12 mouse cellular contexts compared by ENCODE assay signal in the genomic region with DNA sequence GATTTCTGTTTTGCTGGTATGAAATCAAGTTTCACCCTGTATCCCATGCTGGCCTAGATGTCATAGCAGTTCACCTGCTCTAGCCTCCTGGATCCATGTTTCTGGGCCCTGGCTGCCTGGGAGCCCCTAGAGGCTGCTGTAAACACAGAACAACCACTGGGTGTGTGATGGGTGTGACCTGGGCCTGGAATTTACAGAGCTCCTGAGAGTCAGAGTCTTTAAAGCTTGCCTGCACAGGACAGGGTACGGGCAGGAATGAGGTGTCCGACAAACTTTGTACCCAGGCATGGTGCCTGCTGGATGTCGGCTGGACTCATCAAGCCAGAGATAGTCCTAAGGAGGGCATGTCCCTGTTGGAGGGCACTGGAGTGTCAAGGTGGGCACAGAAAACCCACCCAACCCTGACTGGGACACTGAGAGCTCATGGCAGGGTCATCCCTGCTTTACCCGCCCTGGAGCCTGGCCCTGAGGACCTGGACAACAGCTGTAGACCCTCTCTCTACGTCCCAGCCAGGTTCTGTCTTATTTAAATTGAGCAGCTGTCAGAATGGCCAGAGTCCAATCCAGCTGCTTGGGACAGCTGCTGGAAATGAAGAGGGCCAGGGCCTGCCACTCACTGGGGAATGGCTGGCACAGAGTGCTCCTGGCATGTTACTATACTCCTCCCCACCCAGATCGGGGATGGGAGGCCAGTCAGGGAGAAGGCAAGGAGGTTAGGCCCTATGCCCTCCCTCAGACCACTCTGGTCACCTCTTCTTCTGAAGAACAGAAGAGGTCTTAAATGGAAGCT. TPM values are rescaled to one million over a fixed set of nuclear protein-coding genes. Genes with fewer than 3 reads are reported as not detected.
DNase-seq lines count a peak whose midpoint lies in the region; ATAC-seq and TF ChIP-seq lines count a peak whose summit lies in the region.
"Had no signal": no experiment of that assay in that cellular context is flagged by ENCODE, and none has a peak within 500 bp of the region (broad histone marks: within the 10 kb centered on the region; RNA-seq: fewer than 3 reads in every experiment).

No protein-coding gene starts in this region.

- no peak for TF ChIP-seq POLR2A in heart, adult 2 months (IDR thresholded peaks at IDR 0.05; ENCODE audit: insufficient read depth, low read depth, low read length)

- no peak for TF ChIP-seq EP300 in heart, adult 2 months (IDR thresholded peaks at IDR 0.05; ENCODE audit: insufficient read depth, low read depth, low read length)

- H3K27me3 ChIP-seq in heart, adult 2 months (ENCODE audit: control insufficient read depth, insufficient read depth, low read length) = no peaks in the 10 kb centered on the region
- H3K27me3 ChIP-seq in embryonic facial prominence, embryonic 14.5 days (replicated peaks; ENCODE audit: control insufficient read depth, insufficient read depth, low read length) = no peaks in the 10 kb centered on the region
- H3K27me3 ChIP-seq in forebrain, postnatal 0 days (ENCODE audit: insufficient read depth, low read length) = no peaks in the 10 kb centered on the region
- H3K27me3 ChIP-seq: lung, embryonic 15.5 days had no signal

- H3K36me3 ChIP-seq in heart, adult 2 months (ENCODE audit: control insufficient read depth, insufficient read depth, low read length) = no peaks in the 10 kb centered on the region
- H3K36me3 ChIP-seq in embryonic facial prominence, embryonic 14.5 days (ENCODE audit: control insufficient read depth, insufficient read depth, low read length) = no peaks in the 10 kb centered on the region
- H3K36me3 ChIP-seq in forebrain, postnatal 0 days (ENCODE audit: insufficient read depth) = no peaks in the 10 kb centered on the region
- H3K36me3 ChIP-seq: lung, embryonic 15.5 days had no signal

- no peaks in the 10 kb centered on the region for H3K9me3 ChIP-seq in embryonic facial prominence, embryonic 14.5 days (ENCODE audit: control insufficient read depth, low read length)
- H3K9me3 ChIP-seq in forebrain, postnatal 0 days (ENCODE audit: low read length) = no peaks in the 10 kb centered on the region
- H3K9me3 ChIP-seq: lung, embryonic 15.5 days had no signal

- H3K4me1 ChIP-seq in heart, adult 2 months (ENCODE audit: control insufficient read depth, insufficient read depth, low read length) = no peaks in the 10 kb centered on the region
- peaks cover 14% of the 10 kb centered on the region for H3K4me1 ChIP-seq in embryonic facial prominence, embryonic 14.5 days (ENCODE audit: control insufficient read depth, insufficient read depth, low read length)
- H3K4me1 ChIP-seq in forebrain, postnatal 0 days (ENCODE audit: insufficient read depth) = no peaks in the 10 kb centered on the region

- no peak overlapping the region for H3K4me2 ChIP-seq in embryonic facial prominence, embryonic 14.5 days (ENCODE audit: low read depth, low read length)
- no peak overlapping the region for H3K4me2 ChIP-seq in forebrain, postnatal 0 days (ENCODE audit: low read depth)
- H3K4me2 ChIP-seq: lung, embryonic 15.5 days had no signal

- no peak overlapping the region for H3K4me3 ChIP-seq in heart, adult 2 months
- H3K4me3 ChIP-seq in embryonic facial prominence, embryonic 14.5 days (ENCODE audit: low read depth, low read length) = no peak overlapping the region
- no peak overlapping the region for H3K4me3 ChIP-seq in forebrain, postnatal 0 days (ENCODE audit: low read depth, low read length)
- H3K4me3 ChIP-seq: lung, embryonic 15.5 days had no signal

- DNase-seq in heart, postnatal 14 days = peak; percentile 31 to 36
- no peak for DNase-seq in heart, adult 2 months
- DNase-seq in left cerebral cortex, postnatal 4 days = peak; percentile 52
- DNase-seq in left cerebral cortex, adult 18-20 months (ENCODE audit: low spot score in 2 of 2) = no peak
- DNase-seq in embryonic facial prominence, embryonic 14.5 days (ENCODE audit: low spot score) = no peak
- peak; percentile 37 for DNase-seq in lung, postnatal 36 days
- no peak for DNase-seq in forebrain, postnatal 0 days
- DNase-seq in c-Kit-positive CD71-positive TER-119-positive erythroid progenitor cells, embryonic 14.5 days (ENCODE audit: low spot score) = no peak
- DNase-seq: adrenal gland, postnatal 36 days; cerebellum, postnatal 25 days; gastrocnemius, postnatal 10 days had no signal

- intact Hi-C loops in heart, postnatal 14 days (cut with DNase I) = no loop called here
- intact Hi-C loops in heart, adult 2 months (cut with DNase I) = no loop called here
- intact Hi-C loops in left cerebral cortex, postnatal 4 days (cut with DNase I) = no loop called here

- WGBS in heart, adult 2 months = 70% methylated on average over 6 of the region's 6 CpGs
- WGBS in embryonic facial prominence, embryonic 14.5 days = 78% methylated on average over 6 of the region's 6 CpGs
- 85% methylated on average over 6 of the region's 6 CpGs for WGBS in forebrain, postnatal 0 days

- peak; percentile 30; the same call in 1 of the 2 replicates for ATAC-seq in embryonic facial prominence, embryonic 14.5 days (ENCODE audit: low read depth)
- no peak for ATAC-seq in forebrain, postnatal 0 days

- TF ChIP-seq CTCF in heart, adult 2 months (IDR thresholded peaks at IDR 0.05) = no peak
- no peak for TF ChIP-seq CTCF in forebrain, postnatal 0 days (IDR thresholded peaks at IDR 0.05; ENCODE audit: low read depth)

- no peak overlapping the region for H3K27ac ChIP-seq in heart, adult 2 months
- H3K27ac ChIP-seq in embryonic facial prominence, embryonic 14.5 days (replicated peaks; ENCODE audit: low read depth, low read length) = no peak overlapping the region
- no peak overlapping the region for H3K27ac ChIP-seq in forebrain, postnatal 0 days (ENCODE audit: low read depth, low read length)
- H3K27ac ChIP-seq: lung, embryonic 15.5 days had no signal

- H3K9ac ChIP-seq in heart, adult 2 months (ENCODE audit: low read depth, low read length) = no peak overlapping the region
- no peak overlapping the region for H3K9ac ChIP-seq in embryonic facial prominence, embryonic 14.5 days (ENCODE audit: low read depth, low read length)
- H3K9ac ChIP-seq in forebrain, postnatal 0 days = no peak overlapping the region
- H3K9ac ChIP-seq: lung, embryonic 15.5 days had no signal

- no peaks in the 10 kb centered on the region for H3K79me2 ChIP-seq in heart, adult 2 months (replicated peaks; ENCODE audit: control insufficient read depth, insufficient read depth, low read length)

RNA-seq across cellular contexts. Expression of gene Cd82, which starts 30.1 kb away (rescaled TPM):
- 10 to 100 TPM; 10.6 to 12.1 TPM for total RNA-seq in heart, postnatal 14 days (2021)
- 10 to 100 TPM; 15.2 to 18.7 TPM for total RNA-seq in heart, adult 2 months (2021)
- polyA plus RNA-seq in heart, adult 2 months (2012; rRNA removed) = 28.1 and 31.6 TPM in 2 replicates
- total RNA-seq in left cerebral cortex, postnatal 4 days (2021) = 10 to 100 TPM; 15.4 to 17.4 TPM
- 10 to 100 TPM; 12.8 to 15.4 TPM for total RNA-seq in left cerebral cortex, adult 18-20 months (2021)
- 46.0 and 46.9 TPM in 2 replicates for polyA plus RNA-seq in embryonic facial prominence, embryonic 14.5 days (2014; fragmentation: Nextera tagmentation; extraction: Ambion mirVana)
- total RNA-seq in forebrain, postnatal 0 days (2014; rRNA removed) = 9.7 and 12.7 TPM in 2 replicates
- polyA plus RNA-seq in forebrain, postnatal 0 days (2015; fragmentation: Nextera tagmentation; extraction: Ambion mirVana) = 19.3 and 20.7 TPM in 2 replicates

Comparison
In these comparisons a context has a peak if more than half of its experiments do, and no peak if none do; other contexts are left out.
1. DNase-seq: peak in heart, postnatal 14 days (2 of 2), left cerebral cortex, postnatal 4 days (single experiment) and lung, postnatal 36 days (single experiment); none in heart, adult 2 months (0 of 2), left cerebral cortex, adult 18-20 months (0 of 2), embryonic facial prominence, embryonic 14.5 days (single experiment), forebrain, postnatal 0 days (single experiment) and c-Kit-positive CD71-positive TER-119-positive erythroid progenitor cells, embryonic 14.5 days (single experiment).